Mouse (Mus musculus) liver, embryonic 12.5 days (tissue): ENCODE results near the gene Cyb5r3. TPM values are rescaled to one million over a fixed set of nuclear protein-coding genes. Genes with fewer than 3 reads are reported as not detected.
"Not testable (repeated sequence)": the region's sequence is repeated elsewhere in the genome, so short reads cannot be mapped to it uniquely, and the experiment has no call there.

Source experiments
- ATAC-seq: fragments of 200-750 bp; cut with Nextera tagmentation; 2 replicates; pipeline ENCODE4 v1.8.0; 2017; ENCODE audit warnings: moderate number of reproducible peaks, mild to moderate bottlenecking, moderate library complexity
- H3K27ac ChIP-seq: fragments of 300-500 bp; sonication (generic); 2 replicates; pipeline ENCODE4 v1.5.1; 2016; ENCODE audit warnings: mild to moderate bottlenecking
- H3K27me3 ChIP-seq: fragments of 300-500 bp; sonication (generic); replicated peaks from 2 replicates; pipeline ENCODE4 v1.6.1; 2016; ENCODE audit warnings: mild to moderate bottlenecking, moderate library complexity
- H3K36me3 ChIP-seq: fragments of 300-500 bp; sonication (generic); 2 replicates; pipeline ENCODE4 v1.6.1; 2016; ENCODE audit warnings: mild to moderate bottlenecking, moderate library complexity
- H3K4me1 ChIP-seq: fragments of 300-500 bp; sonication (generic); 2 replicates; pipeline ENCODE4 v1.6.1; 2016
- H3K4me2 ChIP-seq: fragments of 300-500 bp; sonication (generic); 2 replicates; pipeline ENCODE4 v1.6.1; 2016; ENCODE audit warnings: mild to moderate bottlenecking, moderate library complexity
- H3K4me3 ChIP-seq: fragments of 300-500 bp; sonication (generic); 2 replicates; pipeline ENCODE4 v1.5.1; 2016; ENCODE audit warnings: mild to moderate bottlenecking, moderate library complexity
- H3K9ac ChIP-seq: fragments of 300-500 bp; sonication (generic); 2 replicates; pipeline ENCODE4 v1.6.1; 2016; ENCODE audit warnings: mild to moderate bottlenecking, moderate library complexity
- H3K9me3 ChIP-seq: fragments of 300-500 bp; sonication (generic); replicated peaks from 2 replicates; pipeline ENCODE4 v1.6.1; 2016; ENCODE audit warnings: mild to moderate bottlenecking, moderate library complexity
- WGBS: fragments of 180-500 bp; shearing (Covaris S2); methylation state at CpG from one replicate; pipeline ENCODE4 v1.1.7; 2016; ENCODE audit not compliant: insufficient replicate concordance; 5-methylcytosine and 5-hydroxymethylcytosine counted together
- polyA plus RNA-seq: library from polyadenylated mRNA; unstranded; fragments of >200 nt; fragmentation: Nextera tagmentation; extraction: Ambion mirVana; gene quantifications from 2 replicates; pipeline ENCODE4 v1.2.1, GENCODE M21; 2016

Cyb5r3 gene
- polyA plus RNA-seq, 1 experiment from 2014 or later = 151 TPM

GRCm38 (mm10) chr15:83135654-83136053 lies 36.7 kb downstream of the Cyb5r3 start:
- WGBS = 56% methylated on average over 2 of the region's 2 CpGs
- Histone ChIP-seq H3K27ac (no peak overlapping the region), H3K27me3 (no peaks in the 10 kb centered on the region), H3K36me3 (peaks cover 88% of the 10 kb centered on the region), H3K9me3 (no peaks in the 10 kb centered on the region), H3K4me1 (peaks cover 10% of the 10 kb centered on the region), H3K4me2 (no peak overlapping the region), H3K9ac (no peak overlapping the region), H3K4me3 (no peak overlapping the region)
- no peak for ATAC-seq

- WGBS = 89% methylated on average over 6 of the region's 6 CpGs
- no peaks in the 10 kb centered on the region for H3K27me3 ChIP-seq
- H3K4me2 ChIP-seq = no peak overlapping the region
- H3K4me3 ChIP-seq = no peak overlapping the region
- 0 out of 2 replicates have a peak, but pooled peaks cover 5% of the 10 kb centered on the region for H3K4me1 ChIP-seq
- ATAC-seq = no peak
- H3K9me3 ChIP-seq = no peaks in the 10 kb centered on the region
- peaks cover 95% of the 10 kb centered on the region for H3K36me3 ChIP-seq
- no peak overlapping the region for H3K27ac ChIP-seq
- H3K9ac ChIP-seq = no peak overlapping the region
Measured at GRCm38 (mm10) chr15:83134671-83135070, 37.7 kb downstream of the Cyb5r3 start.

GRCm38 (mm10) chr15:83129530-83130231 lies 42.7 kb downstream of the Cyb5r3 start:
- 85% methylated on average over 7 of the region's 7 CpGs for WGBS
- H3K4me3 ChIP-seq = no peak overlapping the region
- H3K9ac ChIP-seq = no peak overlapping the region
- H3K27ac ChIP-seq = no peak overlapping the region
- peaks cover 96% of the 10 kb centered on the region for H3K36me3 ChIP-seq
- no peak overlapping the region for H3K4me2 ChIP-seq
- no peaks in the 10 kb centered on the region for H3K27me3 ChIP-seq
- no peaks in the 10 kb centered on the region for H3K4me1 ChIP-seq
- no peaks in the 10 kb centered on the region for H3K9me3 ChIP-seq
- no peak for ATAC-seq

GRCm38 (mm10) chr15:83127037-83127436 lies 45.4 kb downstream of the Cyb5r3 start:
- WGBS = 84% methylated on average over 3 of the region's 3 CpGs
- not testable (repeated sequence) for H3K9ac ChIP-seq, H3K9me3 ChIP-seq, H3K4me3 ChIP-seq, ATAC-seq, H3K4me1 ChIP-seq, H3K27me3 ChIP-seq, H3K27ac ChIP-seq, H3K4me2 ChIP-seq
- peaks cover 69% of the 10 kb centered on the region for H3K36me3 ChIP-seq

- no peak overlapping the region for H3K4me3 ChIP-seq
- H3K9me3 ChIP-seq = no peaks in the 10 kb centered on the region
- WGBS = 90% methylated on average over 9 of the region's 9 CpGs
- ATAC-seq = no peak
- no peaks in the 10 kb centered on the region for H3K27me3 ChIP-seq
- peaks cover 65% of the 10 kb centered on the region for H3K36me3 ChIP-seq
- H3K9ac ChIP-seq = no peak overlapping the region
- H3K4me2 ChIP-seq = no peak overlapping the region
- H3K4me1 ChIP-seq = peaks cover 8% of the 10 kb centered on the region
- no peak overlapping the region for H3K27ac ChIP-seq
Measured at GRCm38 (mm10) chr15:83126582-83126981, 45.8 kb downstream of the Cyb5r3 start.

GRCm38 (mm10) chr15:83124625-83125024 lies 47.8 kb downstream of the Cyb5r3 start:
- H3K27ac ChIP-seq = peak overlapping the region; percentile 36; the same call in 1 of the 2 replicates
- no peaks in the 10 kb centered on the region for H3K9me3 ChIP-seq
- H3K4me3 ChIP-seq = no peak overlapping the region
- H3K27me3 ChIP-seq = no peaks in the 10 kb centered on the region
- H3K4me2 ChIP-seq = no peak overlapping the region
- H3K4me1 ChIP-seq = peaks cover 17% of the 10 kb centered on the region
- ATAC-seq = no peak
- no peak overlapping the region for H3K9ac ChIP-seq
- WGBS = 76% methylated on average over 5 of the region's 5 CpGs
- H3K36me3 ChIP-seq = peaks cover 60% of the 10 kb centered on the region

GRCm38 (mm10) chr15:83122566-83123145 lies 49.7 kb downstream of the Cyb5r3 start, which contains the start of gene Rrp7a:
Rrp7a (minus strand) TSS chr15:83122801.
- Histone ChIP-seq H3K4me2 (peak within 1 kb of the TSS; percentile 90), H3K36me3 (peaks cover 60% of the 10 kb centered on the region), H3K27me3 (no peaks in the 10 kb centered on the region), H3K27ac (peak within 1 kb of the TSS; percentile 71), H3K9ac (peak within 1 kb of the TSS; percentile 78), H3K4me3 (peak within 1 kb of the TSS; percentile 85), H3K9me3 (no peaks in the 10 kb centered on the region), H3K4me1 (peaks cover 17% of the 10 kb centered on the region)
- ATAC-seq = peak; percentile 88
- WGBS = 3% methylated on average over 32 of the region's 32 CpGs

GRCm38 (mm10) chr15:83121709-83122565 lies 50.5 kb downstream of the Cyb5r3 start:
- peak overlapping the region; percentile 90 for H3K4me2 ChIP-seq
- H3K4me3 ChIP-seq = peak overlapping the region; percentile 85
- H3K9ac ChIP-seq = peak overlapping the region; percentile 78
- peak; percentile 44 for ATAC-seq
- H3K27me3 ChIP-seq = no peaks in the 10 kb centered on the region
- H3K4me1 ChIP-seq = peaks cover 17% of the 10 kb centered on the region
- H3K27ac ChIP-seq = peak overlapping the region; percentile 71
- H3K36me3 ChIP-seq = peaks cover 60% of the 10 kb centered on the region
- 4% methylated on average over 42 of the region's 43 CpGs for WGBS
- H3K9me3 ChIP-seq = no peaks in the 10 kb centered on the region

GRCm38 (mm10) chr15:83118360-83118759 lies 54.0 kb downstream of the Cyb5r3 start:
- Histone ChIP-seq H3K4me1 (peaks cover 17% of the 10 kb centered on the region), H3K4me3 (no peak overlapping the region), H3K27me3 (no peaks in the 10 kb centered on the region), H3K4me2 (no peak overlapping the region), H3K27ac (no peak overlapping the region), H3K9ac (no peak overlapping the region), H3K36me3 (peaks cover 68% of the 10 kb centered on the region), H3K9me3 (no peaks in the 10 kb centered on the region)
- ATAC-seq = no peak
- WGBS = 76% methylated on average over 7 of the region's 7 CpGs

GRCm38 (mm10) chr15:83115071-83115470 lies 57.3 kb downstream of the Cyb5r3 start:
- H3K4me3 ChIP-seq = no peak overlapping the region
- H3K27me3 ChIP-seq = no peaks in the 10 kb centered on the region
- H3K4me1 ChIP-seq = peaks cover 7% of the 10 kb centered on the region
- no peak overlapping the region for H3K4me2 ChIP-seq
- H3K36me3 ChIP-seq = peaks cover 58% of the 10 kb centered on the region
- H3K9me3 ChIP-seq = no peaks in the 10 kb centered on the region
- no peak overlapping the region for H3K27ac ChIP-seq
- H3K9ac ChIP-seq = no peak overlapping the region
- WGBS = 78% methylated on average over 6 of the region's 6 CpGs
- ATAC-seq = no peak

GRCm38 (mm10) chr15:83114106-83114505 lies 58.3 kb downstream of the Cyb5r3 start:
- no peak for ATAC-seq
- peaks cover 48% of the 10 kb centered on the region for H3K36me3 ChIP-seq
- WGBS = 78% methylated on average over 9 of the region's 9 CpGs
- no peak overlapping the region for H3K4me3 ChIP-seq
- no peaks in the 10 kb centered on the region for H3K27me3 ChIP-seq
- no peak overlapping the region for H3K27ac ChIP-seq
- no peak overlapping the region for H3K9ac ChIP-seq
- H3K4me1 ChIP-seq = peaks cover 7% of the 10 kb centered on the region
- H3K4me2 ChIP-seq = no peak overlapping the region
- no peaks in the 10 kb centered on the region for H3K9me3 ChIP-seq

- H3K4me1 ChIP-seq = peaks cover 7% of the 10 kb centered on the region
- WGBS = 21% methylated on average over 11 of the region's 11 CpGs
- peaks cover 36% of the 10 kb centered on the region for H3K36me3 ChIP-seq
- H3K4me2 ChIP-seq = no peak overlapping the region
- H3K9me3 ChIP-seq = no peaks in the 10 kb centered on the region
- no peak overlapping the region for H3K27ac ChIP-seq
- H3K27me3 ChIP-seq = no peaks in the 10 kb centered on the region
- H3K9ac ChIP-seq = no peak overlapping the region
- peak; percentile 58; the same call in 1 of the 2 replicates for ATAC-seq
- H3K4me3 ChIP-seq = no peak overlapping the region
Measured at GRCm38 (mm10) chr15:83112898-83113297, 59.5 kb downstream of the Cyb5r3 start.
